Comparison of ENCODE assay signal across 8 mouse cellular contexts in the genomic region with DNA sequence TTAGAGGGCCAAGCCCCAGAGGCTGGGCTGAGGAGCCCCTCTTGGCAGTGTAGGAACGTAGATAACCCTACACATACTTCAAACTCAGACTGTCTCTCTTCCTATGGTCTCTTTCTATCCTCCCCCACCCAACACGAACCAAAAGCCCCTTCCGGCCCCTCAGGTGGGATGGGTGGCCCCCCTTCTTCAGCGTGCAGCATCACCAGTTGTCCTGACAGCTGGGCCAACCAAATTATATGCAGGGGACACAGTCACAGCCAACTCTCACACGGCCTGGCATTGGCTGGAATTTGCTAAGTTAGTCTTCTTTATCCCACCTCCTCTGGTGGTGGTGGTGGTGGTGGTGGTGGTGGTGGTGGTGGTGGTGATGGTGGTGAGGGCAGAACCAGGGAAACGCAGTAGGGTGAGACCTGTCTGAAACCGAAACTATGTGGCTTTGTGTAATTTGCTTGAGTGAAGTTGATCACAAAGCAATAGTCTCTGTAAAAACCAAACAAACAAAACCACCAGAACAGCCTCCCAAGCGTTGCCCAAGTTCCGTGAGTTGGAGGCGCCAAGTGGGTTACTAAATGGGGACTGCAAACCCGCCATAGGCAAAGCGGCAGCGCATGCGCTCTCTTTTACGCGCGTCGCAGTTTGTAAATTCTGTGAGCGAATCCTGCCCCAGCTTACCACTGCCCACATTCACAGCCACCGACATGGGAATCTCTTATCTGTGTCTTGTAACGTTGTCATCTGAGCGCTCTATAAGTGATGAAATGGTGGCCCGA. TPM values are rescaled to one million over a fixed set of nuclear protein-coding genes. Genes with fewer than 3 reads are reported as not detected.
A peak's percentile ranks its signal among the peaks of the same experiment; 100 is the strongest.
DNase-seq lines count a peak whose midpoint lies in the region; ATAC-seq and TF ChIP-seq lines count a peak whose summit lies in the region.

No protein-coding gene starts in this region.

- H3K27ac ChIP-seq in kidney, embryonic 16.5 days (ENCODE audit: low read length) = no peak overlapping the region
- peak overlapping the region; percentile 72 for H3K27ac ChIP-seq in bone marrow, adult 2 months (ENCODE audit: control insufficient read depth, insufficient read depth, low read depth, low read length, poor library complexity)
- no peak overlapping the region for H3K27ac ChIP-seq in hindbrain, embryonic 14.5 days
- H3K27ac ChIP-seq in macrophage = peak overlapping the region; percentile 93

- H3K4me3 ChIP-seq in kidney, embryonic 16.5 days (ENCODE audit: low read length) = peak overlapping the region; percentile 29
- peak overlapping the region; percentile 38 for H3K4me3 ChIP-seq in bone marrow, adult 2 months (replicated peaks; ENCODE audit: control insufficient read depth, low read depth, low read length)
- H3K4me3 ChIP-seq in hindbrain, embryonic 14.5 days (replicated peaks; ENCODE audit: low read length) = 0 out of 2 replicates have a peak overlapping the region, but pooled peaks have one; percentile 0
- peak overlapping the region; percentile 21 for H3K4me3 ChIP-seq in macrophage (ENCODE audit: inconsistent target)

- no peak for DNase-seq in kidney, adult 9 months
- DNase-seq in hindbrain, embryonic 14.5 days (ENCODE audit: low spot score) = no peak
- peak; percentile 51 for DNase-seq in thymus, postnatal 14 days
- no peak for DNase-seq in adrenal gland, postnatal 14 days
- no peak for DNase-seq in ovary, adult 18-20 months (ENCODE audit: low spot score)

- peaks cover 5% of the 10 kb centered on the region; the same call in 1 of the 2 replicates for H3K4me1 ChIP-seq in kidney, embryonic 16.5 days (ENCODE audit: insufficient read depth, low read length)
- peaks cover 4% of the 10 kb centered on the region; the same call in 1 of the 2 replicates for H3K4me1 ChIP-seq in bone marrow, adult 2 months (ENCODE audit: control insufficient read depth, insufficient read depth, low read length)
- H3K4me1 ChIP-seq in hindbrain, embryonic 14.5 days (replicated peaks; ENCODE audit: control insufficient read depth, insufficient read depth, low read length) = peaks cover 9% of the 10 kb centered on the region

- peak overlapping the region; percentile 48 for H3K4me2 ChIP-seq in kidney, embryonic 16.5 days (replicated peaks; ENCODE audit: low read depth, low read length)
- H3K4me2 ChIP-seq in hindbrain, embryonic 14.5 days (replicated peaks) = peak overlapping the region; percentile 27

- peaks cover 21% of the 10 kb centered on the region for H3K27me3 ChIP-seq in kidney, embryonic 16.5 days (ENCODE audit: insufficient read depth, low read length)
- H3K27me3 ChIP-seq in hindbrain, embryonic 14.5 days (ENCODE audit: control insufficient read depth, insufficient read depth, low read length) = peaks cover 27% of the 10 kb centered on the region

- no peak for TF ChIP-seq POLR2A in bone marrow, adult 2 months (IDR thresholded peaks at IDR 0.05; ENCODE audit: borderline replicate concordance, control insufficient read depth, low read depth, low read length)

- no peaks in the 10 kb centered on the region for H3K36me3 ChIP-seq in kidney, embryonic 16.5 days (ENCODE audit: insufficient read depth, low read length)
- no peaks in the 10 kb centered on the region for H3K36me3 ChIP-seq in hindbrain, embryonic 14.5 days (replicated peaks; ENCODE audit: control insufficient read depth, insufficient read depth)
- H3K36me3 ChIP-seq in macrophage (ENCODE audit: inconsistent target) = no peaks in the 10 kb centered on the region

- WGBS in kidney, embryonic 16.5 days = 34% methylated on average over 23 of the region's 23 CpGs
- 14% methylated on average over 23 of the region's 23 CpGs for WGBS in bone marrow, adult 2 months
- 39% methylated on average over 23 of the region's 23 CpGs for WGBS in hindbrain, embryonic 14.5 days
- 15% methylated on average over 23 of the region's 23 CpGs for WGBS in macrophage (ENCODE audit: missing documents)

- no peaks in the 10 kb centered on the region for H3K79me2 ChIP-seq in macrophage (ENCODE audit: inconsistent target)

- no peaks in the 10 kb centered on the region for H3K9me3 ChIP-seq in kidney, embryonic 16.5 days (ENCODE audit: low read length)
- H3K9me3 ChIP-seq in hindbrain, embryonic 14.5 days (ENCODE audit: control insufficient read depth, low read length) = no peaks in the 10 kb centered on the region

- no peak overlapping the region for H3K9ac ChIP-seq in kidney, embryonic 16.5 days (replicated peaks; ENCODE audit: low read length)
- H3K9ac ChIP-seq in hindbrain, embryonic 14.5 days = no peak overlapping the region

- ATAC-seq in kidney, embryonic 16.5 days (ENCODE audit: low FRiP score, low TSS enrichment) = no peak
- ATAC-seq in hindbrain, embryonic 14.5 days (ENCODE audit: low FRiP score) = no peak

- TF ChIP-seq CTCF in bone marrow, adult 2 months (IDR thresholded peaks at IDR 0.05; ENCODE audit: control insufficient read depth, insufficient read depth, low read length) = no peak

RNA-seq across cellular contexts. Expression of a gene that starts 24.1 kb away (rescaled TPM):
- 20.7 and 21.6 TPM in 2 replicates for polyA plus RNA-seq in kidney, embryonic 16.5 days (2015; fragmentation: Nextera tagmentation; extraction: Ambion mirVana)
- polyA plus RNA-seq in bone marrow, adult 2 months (2011; ENCODE audit: insufficient read depth, insufficient read length, low replicate concordance, missing spikeins) = 8.6 and 18.5 TPM in 2 replicates
- polyA plus RNA-seq in hindbrain, embryonic 14.5 days (2014; fragmentation: Nextera tagmentation; extraction: Ambion mirVana) = 15.4 and 17.1 TPM in 2 replicates
- 1 to 10 TPM in 23 of 26 experiments, under 1 TPM in 3; 0.76 to 7.5 (median 2.0) TPM for total RNA-seq in macrophage (2018; cell fraction: chromatin; rRNA removed)
- total RNA-seq in macrophage (2018; cell fraction: cytosol; rRNA removed) = 10 to 100 TPM in 24 of 26 experiments, 1 to 10 TPM in 2; 7.2 to 28.0 (median 20.0) TPM
- 10 to 100 TPM in 19 of 26 experiments, 1 to 10 TPM in 7; 3.1 to 30.6 (median 15.6) TPM for total RNA-seq in macrophage (2018; cell fraction: nucleus; rRNA removed)
- polyA plus RNA-seq in macrophage (2018) = 19.5 to 23.8 TPM (median 21.6 TPM) in 3 replicates
- 15.6 and 19.5 TPM in 2 replicates for total RNA-seq in adrenal gland, postnatal 14 days (2021)

RNA-seq across cellular contexts. Expression of a gene that starts 50.6 kb away (rescaled TPM):
- polyA plus RNA-seq in kidney, embryonic 16.5 days (2015; fragmentation: Nextera tagmentation; extraction: Ambion mirVana) = 21.7 and 24.5 TPM in 2 replicates
- polyA plus RNA-seq in bone marrow, adult 2 months (2011; ENCODE audit: insufficient read depth, insufficient read length, low replicate concordance, missing spikeins) = 4.8 and 8.0 TPM in 2 replicates
- polyA plus RNA-seq in hindbrain, embryonic 14.5 days (2014; fragmentation: Nextera tagmentation; extraction: Ambion mirVana) = 34.6 and 35.5 TPM in 2 replicates
- total RNA-seq in macrophage (2018; cell fraction: chromatin; rRNA removed) = 10 to 100 TPM in 23 of 26 experiments, 1 to 10 TPM in 3; 8.8 to 28.9 (median 20.4) TPM
- total RNA-seq in macrophage (2018; cell fraction: cytosol; rRNA removed) = 1 to 10 TPM; 1.6 to 4.4 (median 3.1) TPM
- 10 to 100 TPM in 16 of 26 experiments, 1 to 10 TPM in 10; 5.3 to 24.1 (median 10.9) TPM for total RNA-seq in macrophage (2018; cell fraction: nucleus; rRNA removed)
- 2.4 to 3.5 TPM (median 3.0 TPM) in 3 replicates for polyA plus RNA-seq in macrophage (2018)
- total RNA-seq in adrenal gland, postnatal 14 days (2021) = 31.8 and 37.3 TPM in 2 replicates

Comparison
In these comparisons a context has a peak if more than half of its experiments do, and no peak if none do; other contexts are left out.
1. H3K27ac ChIP-seq: peak in bone marrow, adult 2 months (single experiment) and macrophage (single experiment); none in kidney, embryonic 16.5 days (single experiment) and hindbrain, embryonic 14.5 days (single experiment).
2. Peak in every context shown above with its lines, with median percentiles within 50 percentile points of each other: H3K4me3 ChIP-seq.